Mouse (Mus musculus): ENCODE results near the gene Tcl1b1. TPM values are rescaled to one million over a fixed set of nuclear protein-coding genes. Genes with fewer than 3 reads are reported as not detected.

Gene Tcl1b1
- not detected for total RNA-seq (2023)

DNA sequence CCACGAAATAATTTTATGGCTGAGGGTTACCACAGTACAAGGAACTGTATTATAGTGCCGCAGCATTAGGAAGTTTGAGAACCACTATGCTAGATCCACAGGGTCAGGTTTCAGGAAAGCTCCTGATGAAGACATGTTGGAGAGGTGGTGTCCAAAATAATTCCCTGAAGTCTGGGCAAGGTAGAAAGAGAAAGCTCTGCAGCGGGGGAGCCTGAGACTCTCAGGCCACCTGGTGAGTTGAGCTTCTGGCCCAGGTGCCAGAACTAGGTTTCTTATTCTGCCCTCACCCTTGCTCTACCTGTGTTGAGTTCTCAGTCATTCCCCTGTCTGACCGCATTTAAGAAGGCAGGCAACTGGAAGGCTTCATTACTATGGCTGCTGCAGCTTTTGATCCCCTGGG is at the start of gene Tcl1b1:
Gene Tcl1b1 (plus strand): TSS at position 301 of the 400 bp plus-strand sequence.

DNA sequence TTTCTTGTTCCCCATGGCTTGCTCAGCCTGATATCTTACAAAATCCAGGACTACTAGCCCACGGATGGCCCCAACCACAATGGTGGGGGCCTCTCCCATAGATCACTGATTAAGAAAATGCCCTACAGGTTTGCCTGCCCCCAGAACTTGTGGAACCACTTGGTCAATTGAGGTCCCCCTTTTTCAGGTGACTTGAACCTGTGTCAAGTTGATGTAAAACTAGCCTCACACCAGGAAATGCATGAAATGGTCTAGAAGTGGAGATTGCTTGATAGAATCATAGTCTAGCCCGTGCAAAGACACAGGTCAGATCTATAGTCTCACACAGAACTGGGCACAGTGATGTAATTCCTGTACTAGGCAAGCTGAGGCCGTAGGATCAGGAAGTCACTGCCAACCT is 13.8 kb upstream of the Tcl1b1 start, which contains the start of gene Tcl1b2:
Gene Tcl1b2 (plus strand): TSS at position 301 of the 400 bp plus-strand sequence.

DNA sequence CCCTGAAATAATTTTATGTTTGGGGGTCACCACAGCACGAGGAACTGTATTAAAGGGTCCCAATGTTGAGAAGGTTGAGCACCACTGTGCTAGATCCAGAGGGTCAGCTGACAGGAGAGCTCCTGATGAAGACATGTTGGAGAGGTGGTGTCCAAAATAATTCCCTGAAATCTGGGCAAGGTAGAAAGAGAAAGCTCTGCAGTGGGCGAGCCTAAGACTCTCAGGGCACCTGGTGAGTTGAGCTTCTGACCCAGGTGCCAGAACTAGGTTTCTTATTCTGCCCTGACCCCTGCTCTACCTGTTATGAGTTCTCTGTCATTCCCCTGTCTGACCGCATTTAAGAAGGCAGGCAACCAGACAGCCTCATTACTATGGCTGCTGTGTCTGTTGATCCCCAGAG is 16.6 kb downstream of the Tcl1b1 start, which contains the start of gene Tcl1b5:
Gene Tcl1b5 (plus strand): TSS at position 301 of the 400 bp plus-strand sequence.

DNA sequence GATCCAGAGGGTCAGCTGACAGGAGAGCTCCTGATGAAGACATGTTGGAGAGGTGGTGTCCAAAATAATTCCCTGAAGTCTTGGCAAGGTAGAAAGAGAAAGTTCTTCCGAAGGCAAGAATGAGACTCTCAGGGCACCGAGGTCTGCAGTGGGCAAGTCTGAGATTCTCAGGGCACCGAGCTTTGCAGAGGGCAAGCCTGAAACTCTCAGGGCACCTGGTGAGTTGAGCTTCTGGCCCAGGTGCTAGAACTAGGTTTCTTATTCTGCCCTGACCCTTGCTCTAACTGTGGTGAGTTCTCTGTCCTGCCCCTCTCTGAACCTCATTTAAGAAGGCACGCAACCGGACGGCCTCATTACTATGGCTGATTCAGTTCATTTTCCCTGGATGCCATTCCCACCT is 31.3 kb downstream of the Tcl1b1 start, which contains the start of gene Tcl1b3:
Gene Tcl1b3 (plus strand): TSS at position 301 of the 400 bp plus-strand sequence.

GRCm38 (mm10) chr12:105201657-105202056 is 42.2 kb downstream of the Tcl1b1 start, which contains the start of gene Tcl1b4:
Gene Tcl1b4 (plus strand): TSS chr12:105201957.

Other genes starting within 250 kb of the Tcl1b1 start
- gene Syne3, start 149.9 kb upstream of the Tcl1b1 start, total RNA-seq (2023) = 10 to 100 TPM; 33.1 to 35.9 TPM
- 10 to 100 TPM; 25.7 to 45.1 TPM for gene Glrx5, start 127.0 kb upstream of the Tcl1b1 start, total RNA-seq (2023)
- gene Tcl1b2, start 13.7 kb upstream of the Tcl1b1 start, total RNA-seq (2023) = not detected
- gene Tcl1b5, start 16.7 kb downstream of the Tcl1b1 start, total RNA-seq (2023) = not detected
- not detected for gene Tcl1b3, start 31.4 kb downstream of the Tcl1b1 start, total RNA-seq (2023)
- not detected for gene Tcl1b4, start 42.3 kb downstream of the Tcl1b1 start, total RNA-seq (2023)
- not detected for gene Tcl1, start 63.1 kb downstream of the Tcl1b1 start, total RNA-seq (2023)
- not detected for gene Tunar, start 174.2 kb downstream of the Tcl1b1 start, total RNA-seq (2023)